Mouse (Mus musculus) thymus, adult 2 months (tissue): Measurements from ENCODE around the gene Mrps18c. TPM values are rescaled to one million over a fixed set of nuclear protein-coding genes. Genes with fewer than 3 reads are reported as not detected.

Experiments used
- DNase-seq: peaks from one replicate; pipeline ENCODE4 v3.0.0; 2021
- H3K27ac ChIP-seq: fragments of 200-500 bp; 2 replicates; pipeline ENCODE4 v1.5.1; 2012; ENCODE audit warnings: low read length, control low read depth; ENCODE audit not compliant: control insufficient read depth, insufficient read depth
- H3K27me3 ChIP-seq: fragments of 200-500 bp; 2 replicates; pipeline ENCODE4 v1.6.1; 2012; ENCODE audit warnings: mild to moderate bottlenecking, low read length, moderate library complexity, mixed read lengths; ENCODE audit not compliant: control insufficient read depth, insufficient read depth
- H3K36me3 ChIP-seq: fragments of 200-500 bp; 2 replicates; pipeline ENCODE4 v1.6.1; 2012; ENCODE audit warnings: mild to moderate bottlenecking, low read length, moderate library complexity; ENCODE audit not compliant: control insufficient read depth, insufficient read depth
- H3K4me1 ChIP-seq: fragments of 200-500 bp; replicated peaks from 2 replicates; pipeline ENCODE4 v1.6.1; 2012; ENCODE audit warnings: low read length; ENCODE audit not compliant: control insufficient read depth, insufficient read depth
- H3K4me3 ChIP-seq: fragments of 200-500 bp; 2 replicates; pipeline ENCODE4 v1.5.1; 2012; ENCODE audit warnings: mild to moderate bottlenecking, low read length, control low read depth, moderate library complexity; ENCODE audit not compliant: control insufficient read depth, insufficient read depth
- CTCF ChIP-seq: fragments of 200-500 bp; IDR thresholded peaks from 2 replicates; pipeline ENCODE4 v1.5.1; 2012; ENCODE audit warnings: mild to moderate bottlenecking, control low read depth, low read length, moderate library complexity, borderline replicate concordance; ENCODE audit not compliant: control insufficient read depth, poor library complexity, insufficient read depth; ENCODE audit errors: extremely low read depth
- POLR2A ChIP-seq: fragments of 200-500 bp; IDR thresholded peaks from 2 replicates; pipeline ENCODE4 v1.6.1; 2012; ENCODE audit warnings: mild to moderate bottlenecking, low read length, control low read depth, moderate library complexity; ENCODE audit not compliant: control insufficient read depth, poor library complexity, insufficient read depth; ENCODE audit errors: extremely low read depth
- WGBS: fragments of 180-500 bp; shearing (Covaris S2); methylation state at CpG from one replicate; pipeline ENCODE4 v1.1.7; 2018; 5-methylcytosine and 5-hydroxymethylcytosine counted together
- polyA plus RNA-seq: library from polyadenylated mRNA; depleted of rRNA; stranded (reverse); fragments of >200 nt; gene quantifications from 2 replicates; pipeline ENCODE4 v1.2.3, GENCODE M21; 2012

The Mrps18c gene
- polyA plus RNA-seq, 1 experiment, result 21.0 TPM

- TF ChIP-seq CTCF, result no peak
- TF ChIP-seq POLR2A, result no peak
Observed at GRCm38 (mm10) chr5:100837907-100838306, 39.5 kb downstream of the Mrps18c start.

GRCm38 (mm10) chr5:100844485-100844884 is 46.1 kb downstream of the Mrps18c start:
- Histone ChIP-seq H3K36me3 (no peaks in the 10 kb centered on the region), H3K4me1 (peaks cover 13% of the 10 kb centered on the region), H3K27me3 (peaks cover 10% of the 10 kb centered on the region; the same call in 1 of the 2 replicates), H3K27ac (no peak overlapping the region), H3K4me3 (no peak overlapping the region)
- 62% methylated on average over 3 of the region's 3 CpGs for WGBS
- no peak for DNase-seq
- TF ChIP-seq POLR2A (no peak), CTCF (no peak)

More at GRCm38 (mm10) chr5:100837907-100838306, 39.5 kb downstream of the Mrps18c start:
- H3K27ac ChIP-seq, result no peak overlapping the region
- 91% methylated on average over 7 of the region's 7 CpGs for WGBS
- no peaks in the 10 kb centered on the region for H3K27me3 ChIP-seq
- no peak overlapping the region for H3K4me3 ChIP-seq
- no peak for DNase-seq
- no peaks in the 10 kb centered on the region; the same call in 1 of the 2 replicates for H3K4me1 ChIP-seq
- no peaks in the 10 kb centered on the region for H3K36me3 ChIP-seq

GRCm38 (mm10) chr5:100845485-100845847 is 47.0 kb downstream of the Mrps18c start, which contains the start of gene Gpat3:
TSS of gene Gpat3 (plus strand) at chr5:100845713.
- Histone ChIP-seq H3K4me3 (peak within 1 kb of the TSS; percentile 66), H3K27ac (no peak within 1 kb of the TSS), H3K27me3 (peaks cover 10% of the 10 kb centered on the region; the same call in 1 of the 2 replicates), H3K4me1 (peaks cover 13% of the 10 kb centered on the region), H3K36me3 (no peaks in the 10 kb centered on the region)
- WGBS, result 2% methylated on average over 16 of the region's 16 CpGs
- TF ChIP-seq POLR2A (no peak), CTCF (no peak)
- no peak for DNase-seq

- WGBS, result under 1% methylated on average over 51 of the region's 52 CpGs
- peak; percentile 58 for DNase-seq
- Histone ChIP-seq H3K36me3 (no peaks in the 10 kb centered on the region), H3K27ac (no peak overlapping the region), H3K4me1 (peaks cover 13% of the 10 kb centered on the region), H3K27me3 (peaks cover 10% of the 10 kb centered on the region; the same call in 1 of the 2 replicates), H3K4me3 (peak overlapping the region; percentile 66)
- no peak for TF ChIP-seq CTCF
- no peak for TF ChIP-seq POLR2A
Observed at GRCm38 (mm10) chr5:100845848-100846598, 47.6 kb downstream of the Mrps18c start.

GRCm38 (mm10) chr5:100846599-100846920 is 48.1 kb downstream of the Mrps18c start:
- H3K36me3 ChIP-seq, result no peaks in the 10 kb centered on the region
- no peak for TF ChIP-seq POLR2A
- no peak for TF ChIP-seq CTCF
- H3K4me3 ChIP-seq, result peak overlapping the region; percentile 66
- WGBS, result 3% methylated on average over 22 of the region's 22 CpGs
- H3K4me1 ChIP-seq, result peaks cover 13% of the 10 kb centered on the region
- peaks cover 10% of the 10 kb centered on the region; the same call in 1 of the 2 replicates for H3K27me3 ChIP-seq
- no peak for DNase-seq
- no peak overlapping the region for H3K27ac ChIP-seq

GRCm38 (mm10) chr5:100847143-100847542 is 48.7 kb downstream of the Mrps18c start:
- Histone ChIP-seq H3K27me3 (peaks cover 10% of the 10 kb centered on the region; the same call in 1 of the 2 replicates), H3K4me1 (peaks cover 13% of the 10 kb centered on the region), H3K27ac (no peak overlapping the region), H3K36me3 (no peaks in the 10 kb centered on the region), H3K4me3 (peak overlapping the region; percentile 66; the same call in 1 of the 2 replicates)
- TF ChIP-seq POLR2A (no peak), CTCF (no peak)
- DNase-seq, result no peak
- 16% methylated on average over 2 of the region's 2 CpGs for WGBS
